Comparison of ENCODE assay signal across 12 mouse cellular contexts in genomic region chr15:59950617-59951216, GRCm38 (mm10).
A peak's percentile ranks its signal among the peaks of the same experiment; 100 is the strongest.
DNase-seq lines count a peak whose midpoint lies in the region; ATAC-seq lines count a peak whose summit lies in the region.
"Had no signal": no experiment of that assay in that cellular context is flagged by ENCODE, and none has a peak within 500 bp of the region (broad histone marks: within the 10 kb centered on the region; RNA-seq: fewer than 3 reads in every experiment).

No protein-coding gene starts in this region.

- H3K27ac ChIP-seq in macrophage, result peak overlapping the region; percentile 29
- H3K27ac ChIP-seq in neural tube, embryonic 15.5 days (replicated peaks), result no peak overlapping the region
- H3K27ac ChIP-seq: hindbrain, embryonic 15.5 days; midbrain, embryonic 12.5 days; stomach, embryonic 15.5 days had no signal

- H3K4me1 ChIP-seq in neural tube, embryonic 15.5 days, result no peaks in the 10 kb centered on the region
- H3K4me1 ChIP-seq: hindbrain, embryonic 15.5 days; midbrain, embryonic 12.5 days; stomach, embryonic 15.5 days had no signal

- H3K4me3 ChIP-seq in macrophage (ENCODE audit: inconsistent target), result no peak overlapping the region
- H3K4me3 ChIP-seq in neural tube, embryonic 15.5 days (replicated peaks), result no peak overlapping the region
- H3K4me3 ChIP-seq: hindbrain, embryonic 15.5 days; midbrain, embryonic 12.5 days; stomach, embryonic 15.5 days had no signal

- no peaks in the 10 kb centered on the region for H3K79me2 ChIP-seq in macrophage (ENCODE audit: inconsistent target)

- no peaks in the 10 kb centered on the region for H3K27me3 ChIP-seq in neural tube, embryonic 15.5 days (replicated peaks)
- H3K27me3 ChIP-seq: hindbrain, embryonic 15.5 days; midbrain, embryonic 12.5 days; stomach, embryonic 15.5 days had no signal

- 54% methylated on average over 3 of the region's 3 CpGs for WGBS in macrophage (ENCODE audit: missing documents)
- 86% methylated on average over 3 of the region's 3 CpGs for WGBS in neural tube, embryonic 15.5 days

- ATAC-seq in activated CD4-positive, CD25-positive, alpha-beta regulatory T cell, adult 4 months, result peak; percentile 82
- ATAC-seq in neural tube, embryonic 15.5 days (ENCODE audit: low FRiP score), result no peak
- ATAC-seq: forebrain, embryonic 16.5 days had no signal

- H3K9ac ChIP-seq in neural tube, embryonic 15.5 days (replicated peaks), result no peak overlapping the region
- H3K9ac ChIP-seq: hindbrain, embryonic 15.5 days; midbrain, embryonic 12.5 days; stomach, embryonic 15.5 days had no signal

- no peaks in the 10 kb centered on the region for H3K9me3 ChIP-seq in neural tube, embryonic 15.5 days (replicated peaks)
- H3K9me3 ChIP-seq: hindbrain, embryonic 15.5 days; midbrain, embryonic 12.5 days; stomach, embryonic 15.5 days had no signal

- H3K36me3 ChIP-seq in macrophage (ENCODE audit: inconsistent target), result no peaks in the 10 kb centered on the region
- no peaks in the 10 kb centered on the region for H3K36me3 ChIP-seq in neural tube, embryonic 15.5 days
- H3K36me3 ChIP-seq: hindbrain, embryonic 15.5 days; midbrain, embryonic 12.5 days; stomach, embryonic 15.5 days had no signal

- peak; percentile 10 to 11 for DNase-seq in heart, adult 9 months (ENCODE audit: low spot score in 2 of 2)
- DNase-seq in heart, postnatal 4 days, result no peak
- peak; percentile 45 for DNase-seq in A20 (ENCODE audit: low read depth, low spot score)
- DNase-seq in cerebellum, postnatal 25 days, result no peak
- no peak for DNase-seq in layer of hippocampus, postnatal 14 days (ENCODE audit: low spot score in 2 of 2)

- H3K4me2 ChIP-seq in neural tube, embryonic 15.5 days, result no peak overlapping the region
- H3K4me2 ChIP-seq: hindbrain, embryonic 15.5 days; midbrain, embryonic 12.5 days; stomach, embryonic 15.5 days had no signal

Comparison
In these comparisons a context has a peak if more than half of its experiments do, and no peak if none do; other contexts are left out.
1. DNase-seq: peak in heart, adult 9 months (2 of 2) and A20 (single experiment); none in heart, postnatal 4 days (single experiment), cerebellum, postnatal 25 days (0 of 2) and layer of hippocampus, postnatal 14 days (0 of 2).